Mouse (Mus musculus): Measurements from ENCODE around the gene Itgad. TPM values are rescaled to one million over a fixed set of nuclear protein-coding genes. Genes with fewer than 3 reads are reported as not detected.
"Not testable (repeated sequence)": the region's sequence is repeated elsewhere in the genome, so short reads cannot be mapped to it uniquely, and the experiment has no call there.

Gene Itgad
- total and polyA plus RNA-seq, 3 experiments, result not detected

DNA sequence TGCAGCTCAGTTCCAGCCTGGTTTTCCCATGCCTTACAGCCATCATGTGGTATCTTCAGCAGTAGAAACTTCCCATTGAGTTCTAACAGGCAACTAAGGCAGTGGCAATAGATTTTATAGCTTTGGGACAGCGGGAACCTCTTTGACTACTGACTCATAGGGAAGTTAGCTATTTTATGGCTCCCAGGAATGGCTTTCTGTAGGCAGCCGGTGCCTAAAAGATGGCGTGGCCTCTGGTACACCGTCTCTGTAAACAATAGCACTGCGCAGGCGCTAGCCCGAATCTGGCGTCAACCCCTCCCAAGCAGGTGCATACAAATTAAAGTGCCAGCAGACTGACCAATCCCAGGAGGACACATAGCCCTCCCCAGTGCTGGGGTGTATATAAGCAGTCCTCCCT is 3.2 kb upstream of the Itgad start:
- Histone ChIP-seq H3K4me1 (ENCODE audit: control insufficient read depth in 1 of 2, insufficient read depth in 2 of 2, low read length in 2 of 2) (no peaks in the 10 kb centered on the region), H3K36me3 (ENCODE audit: control insufficient read depth in 1 of 2, insufficient read depth in 2 of 2, low read length in 2 of 2) (no peaks in the 10 kb centered on the region), H3K9me3 (replicated peaks; ENCODE audit: insufficient read depth, low read length) (no peaks in the 10 kb centered on the region), H3K27me3 (ENCODE audit: control insufficient read depth in 1 of 2, insufficient read depth in 2 of 2, low read length in 2 of 2) (peaks cover 8 to 12% of the 10 kb centered on the region in 2 experiments), H3K9ac (ENCODE audit: control insufficient read depth, low read depth, low read length, poor library complexity, severe bottlenecking) (no peak overlapping the region), H3K27ac (ENCODE audit: control insufficient read depth, low read depth, low read length) (no peak overlapping the region), H3K79me2 (ENCODE audit: control insufficient read depth, insufficient read depth, low read length, poor library complexity) (no peaks in the 10 kb centered on the region), H3K4me3 (ENCODE audit: control insufficient read depth in 1 of 2, insufficient read depth in 1 of 2, low read depth in 2 of 2, low read length in 2 of 2) (no peak overlapping the region)
- TF ChIP-seq CHD1 (IDR thresholded peaks at IDR 0.05; ENCODE audit: low read depth, low read length) (no peak), MAZ (IDR thresholded peaks at IDR 0.05; ENCODE audit: low read depth, low read length) (no peak), GATA1 (IDR thresholded peaks at IDR 0.05; ENCODE audit: low read depth, low read length) (no peak), SMC3 (IDR thresholded peaks at IDR 0.05; ENCODE audit: low read depth, low read length) (no peak), NELFE (IDR thresholded peaks at IDR 0.05; ENCODE audit: low read depth, low read length) (no peak), ZMIZ1 (IDR thresholded peaks at IDR 0.05; ENCODE audit: low read depth, low read length) (no peak)
- no peak for DNase-seq (ENCODE audit: low read depth, low spot score)

DNA sequence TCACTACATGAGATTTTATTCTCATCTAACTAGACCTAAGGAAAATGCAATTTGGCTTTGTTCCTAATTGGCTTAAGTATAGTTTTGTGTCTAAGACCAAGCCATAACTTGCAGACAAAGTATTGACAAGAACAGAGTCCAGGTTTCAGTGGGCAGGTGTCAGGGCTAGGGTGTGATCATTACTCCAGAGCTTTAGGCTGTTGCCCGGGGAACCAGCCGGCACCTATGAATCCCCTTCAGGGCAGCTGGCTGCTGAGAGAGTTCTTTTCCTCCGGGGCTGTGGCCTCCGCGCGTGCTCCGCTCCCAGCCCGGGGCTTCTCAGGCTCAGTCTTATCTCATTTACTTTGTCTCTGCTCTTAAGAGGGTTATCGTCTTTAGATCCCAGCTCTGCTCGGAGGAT is 748 bp downstream of the Itgad start:
- H3K79me2 ChIP-seq (ENCODE audit: control insufficient read depth, insufficient read depth, low read length, poor library complexity), result no peaks in the 10 kb centered on the region
- no peaks in the 10 kb centered on the region for H3K4me1 ChIP-seq (ENCODE audit: control insufficient read depth in 1 of 2, insufficient read depth in 2 of 2, low read length in 2 of 2)
- H3K9me3 ChIP-seq (replicated peaks; ENCODE audit: insufficient read depth, low read length), result no peaks in the 10 kb centered on the region
- TF ChIP-seq NRF1 (IDR thresholded peaks at IDR 0.05; ENCODE audit: insufficient read depth, low read depth, low read length, poor library complexity, severe bottlenecking) (no peak), EP300 (IDR thresholded peaks at IDR 0.05; ENCODE audit: low read depth in 1 of 2, low read length in 2 of 2) (no peak), CTCF (IDR thresholded peaks at IDR 0.05 in 2 of 3, conservative IDR thresholded peaks at IDR 0.05 in 1 of 3; ENCODE audit: control insufficient read depth in 1 of 3, insufficient read depth in 1 of 3, low read depth in 2 of 3, low read length in 3 of 3, poor library complexity in 1 of 3, severe bottlenecking in 1 of 3) (no peak)
- peaks cover under 1 to 7% of the 10 kb centered on the region in 2 experiments; a peak in 2 of 4 replicates for H3K27me3 ChIP-seq (ENCODE audit: control insufficient read depth in 1 of 2, insufficient read depth in 2 of 2, low read length in 2 of 2)
- no peak overlapping the region for H3K27ac ChIP-seq (ENCODE audit: control insufficient read depth, low read depth, low read length)
- no peak overlapping the region for H3K4me3 ChIP-seq (ENCODE audit: control insufficient read depth in 1 of 2, insufficient read depth in 1 of 2, low read depth in 2 of 2, low read length in 2 of 2)
- no peaks in the 10 kb centered on the region for H3K36me3 ChIP-seq (ENCODE audit: control insufficient read depth in 1 of 2, insufficient read depth in 2 of 2, low read length in 2 of 2)
- no peak overlapping the region for H3K9ac ChIP-seq (ENCODE audit: control insufficient read depth, low read depth, low read length, poor library complexity, severe bottlenecking)
- no peak for DNase-seq (ENCODE audit: low read depth, low spot score)

DNA sequence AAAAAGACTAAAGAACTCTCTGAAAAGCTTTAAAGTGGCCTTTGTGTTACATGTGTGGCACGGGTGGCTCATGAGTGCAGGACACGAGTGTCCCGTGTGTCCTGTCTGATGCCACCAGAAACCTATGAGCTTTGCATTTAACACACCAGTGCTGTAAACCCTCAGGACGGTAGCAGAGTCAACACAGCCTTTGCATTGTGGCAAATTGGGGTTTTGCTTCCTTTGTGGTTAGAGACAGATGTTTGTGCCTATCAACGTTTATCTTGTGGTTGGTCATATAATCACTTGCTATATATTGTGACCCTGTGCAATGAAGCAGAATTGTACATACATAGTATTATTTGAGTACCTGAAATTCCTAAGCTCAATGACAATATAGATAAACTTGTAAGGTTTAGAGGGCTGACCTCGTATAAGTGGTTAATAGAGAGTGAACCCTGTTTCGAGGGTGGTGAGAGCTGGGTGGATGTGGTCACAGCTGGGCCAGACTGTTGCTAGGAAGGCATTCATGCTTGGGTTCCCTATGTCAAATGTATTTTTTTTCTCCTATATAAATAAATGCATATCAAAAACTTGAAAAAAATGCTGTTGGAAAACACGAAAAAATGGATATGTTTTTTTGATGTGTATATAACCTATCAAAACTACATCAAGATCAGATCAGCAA is 4.6 kb downstream of the Itgad start:
- H3K9ac ChIP-seq (ENCODE audit: control insufficient read depth, low read depth, low read length, poor library complexity, severe bottlenecking); DNase-seq (ENCODE audit: low read depth, low spot score); H3K4me1 ChIP-seq (ENCODE audit: control insufficient read depth in 1 of 2, insufficient read depth in 2 of 2, low read length in 2 of 2): not testable (repeated sequence)

More for the DNA sequence above, 4.6 kb downstream of the Itgad start:
- not testable (repeated sequence) for H3K79me2 ChIP-seq (ENCODE audit: control insufficient read depth, insufficient read depth, low read length, poor library complexity); H3K9me3 ChIP-seq (replicated peaks; ENCODE audit: insufficient read depth, low read length); H3K27ac ChIP-seq (ENCODE audit: control insufficient read depth, low read depth, low read length); H3K36me3 ChIP-seq (ENCODE audit: control insufficient read depth in 1 of 2, insufficient read depth in 2 of 2, low read length in 2 of 2); H3K4me3 ChIP-seq (ENCODE audit: control insufficient read depth in 1 of 2, insufficient read depth in 1 of 2, low read depth in 2 of 2, low read length in 2 of 2)
- H3K27me3 ChIP-seq (ENCODE audit: control insufficient read depth in 1 of 2, insufficient read depth in 2 of 2, low read length in 2 of 2), result peaks cover 4 to 13% of the 10 kb centered on the region in 2 experiments

Data from MEL (cell line).